Comparison of ENCODE assay signal across 18 mouse cellular contexts in the genomic region with DNA sequence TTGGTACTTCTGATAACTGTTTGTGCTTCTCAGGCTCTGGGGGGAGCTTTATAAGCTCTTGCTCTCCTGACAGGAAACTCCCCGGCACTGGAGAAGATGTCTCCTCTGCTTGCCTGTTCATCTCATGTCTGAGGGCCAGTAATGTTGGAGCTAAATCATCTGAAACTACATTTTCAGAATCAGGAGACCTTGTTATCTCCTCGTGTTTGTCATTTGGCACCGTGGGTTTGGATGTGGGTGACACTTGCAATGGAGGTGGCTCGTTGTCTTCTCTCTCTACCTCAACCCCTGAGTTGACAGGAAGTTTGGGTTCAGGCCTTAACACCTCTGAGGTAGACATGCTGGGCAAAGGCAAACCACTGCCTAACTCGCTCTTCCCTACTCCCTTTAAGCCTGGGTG. TPM values are rescaled to one million over a fixed set of nuclear protein-coding genes. Genes with fewer than 3 reads are reported as not detected.
DNase-seq lines count a peak whose midpoint lies in the region; ATAC-seq lines count a peak whose summit lies in the region.
"Had no signal": no experiment of that assay in that cellular context is flagged by ENCODE, and none has a peak within 500 bp of the region (broad histone marks: within the 10 kb centered on the region; RNA-seq: fewer than 3 reads in every experiment).

No protein-coding gene starts in this region.

- no peaks in the 10 kb centered on the region for H3K9me3 ChIP-seq in liver, embryonic 12.5 days (replicated peaks)
- H3K9me3 ChIP-seq: forebrain, embryonic 15.5 days; heart, embryonic 15.5 days; hindbrain, embryonic 10.5 days; limb, embryonic 12.5 days; liver, embryonic 15.5 days; neural tube, embryonic 12.5 days had no signal

- 29% methylated on average over 5 of the region's 5 CpGs for WGBS in liver, embryonic 12.5 days (ENCODE audit: insufficient replicate concordance)

- no peaks in the 10 kb centered on the region for H3K36me3 ChIP-seq in liver, embryonic 12.5 days
- H3K36me3 ChIP-seq: forebrain, embryonic 15.5 days; hindbrain, embryonic 10.5 days; limb, embryonic 12.5 days; liver, embryonic 15.5 days; neural tube, embryonic 12.5 days had no signal

- H3K27me3 ChIP-seq in liver, embryonic 12.5 days (replicated peaks): no peaks in the 10 kb centered on the region
- H3K27me3 ChIP-seq: forebrain, embryonic 15.5 days; heart, embryonic 15.5 days; limb, embryonic 12.5 days; liver, embryonic 15.5 days; megakaryocyte, embryonic 14.5 days; neural tube, embryonic 12.5 days had no signal

- H3K27ac ChIP-seq in liver, embryonic 12.5 days: no peak overlapping the region
- H3K27ac ChIP-seq: forebrain, embryonic 15.5 days; hindbrain, embryonic 10.5 days; limb, embryonic 12.5 days; liver, embryonic 15.5 days; neural tube, embryonic 12.5 days had no signal

- no peak overlapping the region for H3K9ac ChIP-seq in liver, embryonic 12.5 days
- H3K9ac ChIP-seq: forebrain, embryonic 15.5 days; heart, embryonic 15.5 days; limb, embryonic 12.5 days; liver, embryonic 15.5 days; neural tube, embryonic 12.5 days had no signal

- H3K4me3 ChIP-seq in liver, embryonic 12.5 days: no peak overlapping the region
- H3K4me3 ChIP-seq: forebrain, embryonic 15.5 days; heart, embryonic 15.5 days; hindbrain, embryonic 10.5 days; limb, embryonic 12.5 days; liver, embryonic 15.5 days; megakaryocyte, embryonic 14.5 days; neural tube, embryonic 12.5 days had no signal

- H3K4me1 ChIP-seq in liver, embryonic 12.5 days: peaks cover 13% of the 10 kb centered on the region; the same call in 1 of the 2 replicates
- H3K4me1 ChIP-seq: forebrain, embryonic 15.5 days; limb, embryonic 12.5 days; liver, embryonic 15.5 days; neural tube, embryonic 12.5 days had no signal

- intact Hi-C loops in heart, postnatal 36 days (cut with DNase I): loop anchor here (5.0 kb wide), 2 partner anchors 99 to 144 kb away; a partner anchor contains a TSS

- no peak overlapping the region for H3K4me2 ChIP-seq in liver, embryonic 12.5 days
- H3K4me2 ChIP-seq: forebrain, embryonic 15.5 days; heart, embryonic 15.5 days; limb, embryonic 12.5 days; liver, embryonic 15.5 days; neural tube, embryonic 12.5 days had no signal

- no peak for ATAC-seq in liver, embryonic 12.5 days
- ATAC-seq: forebrain, embryonic 15.5 days; midbrain, embryonic 16.5 days had no signal

- peak; percentile 80 for DNase-seq in heart, adult 11 months
- DNase-seq in heart, postnatal 36 days: no peak
- peak; percentile 60 for DNase-seq in CD4-positive helper T cell, adult 2 months (ENCODE audit: low read depth, low spot score)
- DNase-seq in induced T-regulatory cell, adult 2 months (ENCODE audit: low read depth): peak; percentile 60
- peak; percentile 48 for DNase-seq in thymus, postnatal 0 days (ENCODE audit: low spot score)
- no peak for DNase-seq in cerebellum, adult 11 months
- no peak for DNase-seq in cerebellum, adult 8-10 months
- DNase-seq: lung, postnatal 10 days had no signal

RNA-seq across cellular contexts. Expression of a gene that starts 50.8 kb away (rescaled TPM):
- 100 to 1,000 TPM; 306 to 325 TPM for total RNA-seq in heart, postnatal 36 days (2021)
- polyA plus RNA-seq in thymus, postnatal 0 days (2015; fragmentation: Nextera tagmentation; extraction: Ambion mirVana): 0.28 and 0.29 TPM in 2 replicates
- polyA plus RNA-seq in liver, embryonic 12.5 days (2016; fragmentation: Nextera tagmentation; extraction: Ambion mirVana): 0.01 TPM in 1 of 2 replicates, not detected in the other
- total RNA-seq: granulocyte monocyte progenitor cell, adult 5-6 weeks had no signal

Comparison
In these comparisons a context has a peak if more than half of its experiments do, and no peak if none do; other contexts are left out.
1. DNase-seq: peak in heart, adult 11 months (single experiment), CD4-positive helper T cell, adult 2 months (single experiment), induced T-regulatory cell, adult 2 months (single experiment) and thymus, postnatal 0 days (single experiment); none in heart, postnatal 36 days (0 of 2), cerebellum, adult 11 months (single experiment) and cerebellum, adult 8-10 months (single experiment).